Mouse (Mus musculus) midbrain, embryonic 14.5 days (tissue): ENCODE data around the gene Nfix. TPM values are rescaled to one million over a fixed set of nuclear protein-coding genes. Genes with fewer than 3 reads are reported as not detected.

Experiments used
- ATAC-seq: fragments of 200-750 bp; cut with Nextera tagmentation; 2 replicates; pipeline ENCODE4 v1.8.0; 2017; ENCODE audit warnings: moderate number of reproducible peaks, moderate library complexity; ENCODE audit not compliant: low FRiP score, low TSS enrichment
- DNase-seq: peaks from one replicate; pipeline ENCODE4 v3.0.0-alpha.2; 2015
- H3K27ac ChIP-seq: fragments of 300-500 bp; sonication (generic); replicated peaks from 2 replicates; pipeline ENCODE4 v1.5.1; 2014; ENCODE audit warnings: mild to moderate bottlenecking, low read depth, low read length, moderate library complexity
- H3K27me3 ChIP-seq: fragments of 300-500 bp; sonication (generic); 2 replicates; pipeline ENCODE4 v1.6.1; 2014; ENCODE audit warnings: low read length, control low read depth, mixed read lengths; ENCODE audit not compliant: control insufficient read depth, insufficient read depth
- H3K36me3 ChIP-seq: fragments of 300-500 bp; sonication (generic); 2 replicates; pipeline ENCODE4 v1.6.1; 2014; ENCODE audit warnings: low read length, control low read depth; ENCODE audit not compliant: control insufficient read depth, insufficient read depth
- H3K4me1 ChIP-seq: fragments of 300-500 bp; sonication (generic); 2 replicates; pipeline ENCODE4 v1.6.1; 2014; ENCODE audit warnings: mild to moderate bottlenecking, antibody characterized with exemption, low read length, control low read depth; ENCODE audit not compliant: control insufficient read depth, insufficient read depth
- H3K4me2 ChIP-seq: fragments of 300-500 bp; sonication (generic); 2 replicates; pipeline ENCODE4 v1.6.1; 2014; ENCODE audit warnings: mild to moderate bottlenecking, low read length, moderate library complexity
- H3K4me3 ChIP-seq: fragments of 300-500 bp; sonication (generic); replicated peaks from 2 replicates; pipeline ENCODE4 v1.5.1; 2014; ENCODE audit warnings: low read depth, low read length
- H3K9ac ChIP-seq: fragments of 300-500 bp; sonication (generic); replicated peaks from 2 replicates; pipeline ENCODE4 v1.6.1; 2014; ENCODE audit warnings: mild to moderate bottlenecking, low read length, moderate library complexity
- H3K9me3 ChIP-seq: fragments of 300-500 bp; sonication (generic); 2 replicates; pipeline ENCODE4 v1.6.1; 2016; ENCODE audit warnings: low read length, control low read depth, mixed read lengths; ENCODE audit not compliant: control insufficient read depth
- WGBS: fragments of 180-500 bp; shearing (Covaris S2); extraction: QIAGEN DNeasy Blood & Tissue Kit; methylation state at CpG from one replicate; pipeline ENCODE4 v1.1.7; 2014; 5-methylcytosine and 5-hydroxymethylcytosine counted together
- polyA plus RNA-seq: library from polyadenylated mRNA; unstranded; fragments of >200 nt; fragmentation: Nextera tagmentation; extraction: Ambion mirVana; gene quantifications from 2 replicates; pipeline ENCODE4 v1.2.1, GENCODE M21; 2014

Gene Nfix
- 45.9 and 49.8 TPM in 2 replicates for polyA plus RNA-seq

DNA sequence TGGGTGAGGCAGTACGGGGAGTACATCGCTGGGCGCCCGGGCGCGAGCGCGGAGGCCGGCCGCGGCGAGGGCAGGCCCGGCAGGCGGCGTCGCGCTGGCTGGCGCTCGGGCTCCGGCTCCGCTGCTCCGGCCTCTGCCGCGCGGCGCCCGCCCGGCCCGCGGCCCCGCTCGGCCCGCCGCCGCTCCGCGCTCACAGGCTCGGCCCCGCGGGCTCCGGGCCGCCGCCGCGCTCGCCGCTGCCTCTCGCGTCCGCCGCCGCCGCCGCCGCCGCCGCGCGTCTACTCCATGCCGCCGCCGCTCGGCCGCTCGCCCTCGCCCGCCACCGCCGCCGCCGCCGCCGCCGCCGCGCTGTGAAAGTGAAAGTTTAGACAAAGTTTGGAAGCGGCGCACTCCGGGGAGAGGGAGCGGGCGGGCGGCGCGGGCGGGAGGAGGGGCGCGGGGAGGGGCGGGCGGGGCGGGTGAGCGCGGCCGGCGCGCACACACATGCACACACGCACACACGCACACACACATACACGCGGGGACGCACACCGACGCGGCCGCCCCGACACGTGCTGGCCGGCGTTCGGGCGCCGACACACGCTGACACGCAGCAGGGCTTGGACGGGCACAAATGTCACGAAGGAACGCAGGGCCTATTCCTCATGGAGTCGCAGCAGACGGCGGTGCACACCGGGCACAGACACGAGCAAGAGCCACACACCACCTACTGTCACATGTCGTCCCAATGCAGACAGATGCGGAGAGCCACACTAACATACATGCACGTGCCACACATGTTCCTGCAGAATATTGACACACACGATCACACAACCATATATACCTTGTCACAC, at the start of gene Nfix:
TSS of gene Nfix (minus strand) at position 346 of the 833 bp plus-strand sequence.
- H3K27me3 ChIP-seq, result peaks cover 70% of the 10 kb centered on the region
- WGBS, result 1% methylated on average over 104 of the region's 125 CpGs
- ATAC-seq (peak; percentile 32; the same call in 1 of the 2 replicates), DNase-seq (peak; percentile 73)
- peak within 1 kb of the TSS; percentile 97 for H3K4me2 ChIP-seq
- H3K9me3 ChIP-seq, result no peaks in the 10 kb centered on the region
- peak within 1 kb of the TSS; percentile 71 for H3K9ac ChIP-seq
- H3K27ac ChIP-seq, result peak within 1 kb of the TSS; percentile 79
- H3K4me1 ChIP-seq, result 0 out of 2 replicates have a peak, but pooled peaks cover 6% of the 10 kb centered on the region
- H3K36me3 ChIP-seq, result 0 out of 2 replicates have a peak, but pooled peaks cover 3% of the 10 kb centered on the region
- H3K4me3 ChIP-seq, result peak within 1 kb of the TSS; percentile 41

DNA sequence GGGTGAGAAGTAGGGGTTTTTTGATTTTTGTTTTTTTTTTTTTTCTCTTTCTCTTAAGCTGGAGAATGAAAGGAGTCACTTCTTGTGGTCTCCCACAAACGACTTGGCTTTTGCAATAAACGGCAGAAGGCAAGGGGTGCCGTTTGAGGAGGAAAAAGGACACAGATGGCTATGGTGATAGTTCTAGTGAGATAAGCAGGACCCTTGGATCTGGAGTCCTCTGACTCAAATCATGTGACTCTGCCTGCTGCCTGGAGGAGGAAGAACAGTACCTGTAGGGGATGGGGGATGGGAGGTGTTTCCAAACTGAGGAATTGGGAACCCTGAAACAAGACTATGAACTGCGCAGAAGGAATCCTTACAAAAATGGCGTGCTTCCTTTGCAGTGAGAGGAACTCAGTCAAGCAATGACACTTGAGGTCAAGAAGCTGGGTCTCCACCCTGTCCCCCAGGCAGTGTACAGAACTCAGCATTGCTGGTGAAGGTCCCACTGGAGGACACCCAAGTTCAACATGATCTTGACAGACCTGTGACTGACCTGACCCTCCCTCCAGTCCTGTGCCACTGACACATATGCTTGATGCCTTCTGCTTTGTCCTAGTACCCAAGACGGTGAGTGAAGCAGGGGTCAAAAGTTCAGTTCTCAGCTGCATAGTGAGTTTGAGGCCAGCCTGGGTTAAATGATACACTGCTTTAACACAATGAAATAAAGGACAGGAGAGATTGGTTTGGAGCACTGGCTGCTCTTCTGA, 47.7 kb upstream of the Nfix start:
- DNase-seq, result no peak
- 57% methylated on average over 6 of the region's 6 CpGs for WGBS
- ATAC-seq, result no peak
- Histone ChIP-seq H3K4me1 (peaks cover 22% of the 10 kb centered on the region), H3K4me2 (peak overlapping the region; percentile 77), H3K27me3 (no peaks in the 10 kb centered on the region), H3K9me3 (no peaks in the 10 kb centered on the region), H3K27ac (peak overlapping the region; percentile 82), H3K36me3 (peaks cover 26% of the 10 kb centered on the region), H3K4me3 (peak overlapping the region; percentile 97), H3K9ac (peak overlapping the region; percentile 70)

DNA sequence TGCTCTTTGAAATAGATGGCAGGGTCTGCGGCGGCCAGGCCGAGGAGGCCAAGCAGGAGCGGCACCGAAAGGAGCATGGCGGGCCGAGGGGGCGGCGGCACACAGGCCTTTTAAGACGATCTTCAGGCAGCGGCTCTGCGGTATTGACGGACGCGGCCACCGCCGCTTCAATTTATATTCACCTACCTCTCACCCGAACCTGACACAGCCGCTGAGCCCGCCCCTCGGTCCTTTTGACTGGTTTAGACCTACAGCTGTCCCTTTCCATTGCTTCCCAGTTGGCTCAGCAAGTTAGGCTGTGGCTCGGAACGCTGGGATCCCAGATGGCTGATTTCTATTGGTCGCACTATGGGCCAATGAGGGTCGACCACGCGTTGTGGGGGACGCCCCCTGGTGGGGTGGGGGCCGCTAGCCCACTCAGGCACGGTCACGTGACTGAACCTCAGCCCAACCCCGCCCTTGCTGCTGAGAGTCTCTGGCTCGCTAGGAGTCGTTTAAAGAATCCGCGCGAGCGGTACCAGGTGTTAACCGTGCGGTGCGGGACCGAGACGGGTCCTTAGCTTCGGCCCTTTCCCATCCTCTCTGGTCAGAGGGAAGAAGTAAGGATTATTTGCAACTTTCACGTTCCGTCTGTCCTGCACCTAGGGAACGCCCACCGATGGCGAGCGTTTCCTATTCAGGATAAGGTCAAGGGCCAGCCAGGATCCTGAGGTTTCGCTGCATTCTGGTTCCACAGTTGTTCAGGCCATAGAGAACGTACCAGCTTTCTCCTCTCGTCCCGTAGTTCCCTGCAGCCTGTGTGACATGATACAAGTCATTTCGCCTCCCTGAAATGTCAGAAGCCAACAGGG, 46.8 kb upstream of the Nfix start, which contains the start of gene Calr:
TSS of gene Calr (minus strand) at position 213 of the 851 bp plus-strand sequence.
- Histone ChIP-seq H3K27ac (peak within 1 kb of the TSS; percentile 88), H3K4me1 (peaks cover 22% of the 10 kb centered on the region), H3K4me3 (peak within 1 kb of the TSS; percentile 97), H3K4me2 (peak within 1 kb of the TSS; percentile 89), H3K36me3 (peaks cover 35% of the 10 kb centered on the region), H3K27me3 (no peaks in the 10 kb centered on the region), H3K9me3 (no peaks in the 10 kb centered on the region), H3K9ac (peak within 1 kb of the TSS; percentile 95)
- WGBS, result under 1% methylated on average over 55 of the region's 55 CpGs
- peak; percentile 99 for ATAC-seq
- DNase-seq, result peak; percentile 100

DNA sequence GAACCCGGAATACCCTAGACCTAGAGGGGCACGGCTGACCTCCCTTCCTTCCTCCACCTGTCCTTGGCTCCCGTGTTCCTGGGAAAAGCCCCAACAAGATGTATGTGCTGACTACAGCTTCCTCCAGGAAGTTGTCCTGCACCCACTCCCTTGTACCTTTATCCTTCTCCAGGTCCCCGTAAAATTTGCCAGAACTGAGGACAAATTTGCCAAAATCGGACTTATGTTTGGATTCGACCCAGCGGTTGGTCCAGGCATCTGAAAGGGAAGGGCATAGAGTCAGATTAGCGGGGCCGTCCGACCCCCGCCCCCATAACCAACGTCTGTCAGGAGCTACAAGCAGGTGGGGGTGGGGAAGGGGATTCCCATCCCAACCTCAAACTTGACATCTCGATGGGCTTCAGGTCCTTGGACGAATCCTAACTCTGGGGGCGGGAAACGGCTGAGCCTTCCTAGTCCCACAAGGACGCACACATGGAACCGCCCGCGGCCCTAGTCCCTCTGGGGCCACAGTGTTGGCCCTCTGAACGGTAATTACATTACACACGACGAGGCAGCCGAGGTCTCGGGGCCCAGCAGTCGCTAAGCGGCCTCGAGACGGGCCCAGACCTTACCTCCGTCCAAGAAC, 46.1 kb upstream of the Nfix start:
- under 1% methylated on average over 30 of the region's 30 CpGs for WGBS
- Histone ChIP-seq H3K9ac (peak overlapping the region; percentile 95), H3K27ac (peak overlapping the region; percentile 88), H3K4me1 (peaks cover 22% of the 10 kb centered on the region), H3K27me3 (no peaks in the 10 kb centered on the region), H3K9me3 (no peaks in the 10 kb centered on the region), H3K4me3 (peak overlapping the region; percentile 97), H3K36me3 (peaks cover 42% of the 10 kb centered on the region), H3K4me2 (peak overlapping the region; percentile 89)
- ATAC-seq, result peak; percentile 36; the same call in 1 of the 2 replicates
- no peak for DNase-seq

DNA sequence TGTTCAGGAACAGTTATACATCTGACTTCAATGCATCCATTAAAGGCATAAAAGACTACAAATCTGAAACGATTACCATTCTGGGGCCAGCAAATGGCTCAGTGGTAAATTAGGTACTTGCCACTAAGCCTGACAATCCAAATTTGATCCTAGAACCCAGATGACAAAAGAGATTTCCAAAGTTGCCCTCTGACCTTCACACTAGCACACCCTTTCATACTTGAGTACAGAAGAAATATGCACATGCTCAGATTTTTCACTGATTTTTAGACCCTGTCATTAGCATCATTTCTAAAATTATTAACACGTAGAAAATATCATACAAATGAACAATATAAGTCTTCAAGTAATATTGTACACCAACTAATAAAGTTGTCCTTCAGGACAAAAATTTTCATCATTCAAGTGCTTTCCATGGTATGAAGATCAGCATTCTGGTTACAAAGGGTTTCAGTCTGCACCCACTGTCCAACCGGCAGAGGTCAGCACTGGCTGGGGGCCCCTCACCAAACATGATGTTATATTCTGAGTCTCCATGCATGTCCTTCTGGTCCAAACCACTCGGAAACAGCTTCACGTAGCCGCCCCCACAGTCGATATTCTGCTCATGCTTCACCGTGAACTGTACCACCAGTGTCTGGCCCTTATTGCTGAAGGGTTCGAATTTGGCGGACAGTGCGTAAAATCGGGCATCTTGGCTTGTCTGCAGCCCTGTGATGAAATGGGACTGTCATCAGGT, 45.4 kb upstream of the Nfix start:
- Histone ChIP-seq H3K36me3 (peaks cover 42% of the 10 kb centered on the region), H3K9ac (peak overlapping the region; percentile 95), H3K4me1 (peaks cover 22% of the 10 kb centered on the region), H3K27ac (peak overlapping the region; percentile 66), H3K9me3 (no peaks in the 10 kb centered on the region), H3K27me3 (no peaks in the 10 kb centered on the region), H3K4me3 (peak overlapping the region; percentile 97), H3K4me2 (peak overlapping the region; percentile 89)
- DNase-seq, result peak; percentile 64
- no peak for ATAC-seq
- 16% methylated on average over 12 of the region's 12 CpGs for WGBS

DNA sequence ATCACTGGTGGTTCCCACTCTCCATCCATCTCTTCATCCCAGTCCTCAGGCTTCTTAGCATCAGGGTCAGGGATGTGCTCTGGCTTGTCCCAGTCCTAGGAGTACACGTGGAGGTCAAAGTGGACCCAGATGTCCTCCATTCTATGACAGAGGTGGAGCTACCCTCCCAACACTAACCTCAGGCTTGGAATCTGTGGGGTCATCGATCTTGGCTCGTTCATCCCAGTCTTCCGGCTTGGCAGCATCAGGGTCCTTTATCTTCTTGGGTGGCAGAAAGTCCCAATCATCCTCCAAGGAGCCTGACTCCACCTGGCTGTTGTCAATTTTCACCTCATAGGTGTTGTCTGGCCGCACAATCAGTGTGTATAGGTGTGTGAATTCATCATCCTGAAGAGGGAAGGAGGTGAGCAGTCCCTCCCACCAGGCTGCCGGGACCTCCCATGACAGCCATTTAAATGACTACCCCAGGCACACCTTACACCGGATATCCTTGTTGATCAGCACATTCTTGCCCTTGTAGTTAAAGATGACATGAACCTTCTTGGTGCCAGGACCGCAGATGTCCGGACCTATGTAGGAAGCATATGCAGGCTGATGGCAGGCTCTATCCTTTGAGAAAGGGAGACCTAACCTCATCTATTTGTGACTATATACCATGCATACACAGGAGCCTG, 44.4 kb upstream of the Nfix start:
- Histone ChIP-seq H3K27ac (no peak overlapping the region), H3K4me2 (peak overlapping the region; percentile 89), H3K4me3 (peak overlapping the region; percentile 97), H3K4me1 (peaks cover 25% of the 10 kb centered on the region), H3K9me3 (no peaks in the 10 kb centered on the region), H3K9ac (peak overlapping the region; percentile 95; the same call in 1 of the 2 replicates), H3K27me3 (no peaks in the 10 kb centered on the region), H3K36me3 (peaks cover 42% of the 10 kb centered on the region)
- 93% methylated on average over 9 of the region's 9 CpGs for WGBS
- ATAC-seq, result no peak
- no peak for DNase-seq

DNA sequence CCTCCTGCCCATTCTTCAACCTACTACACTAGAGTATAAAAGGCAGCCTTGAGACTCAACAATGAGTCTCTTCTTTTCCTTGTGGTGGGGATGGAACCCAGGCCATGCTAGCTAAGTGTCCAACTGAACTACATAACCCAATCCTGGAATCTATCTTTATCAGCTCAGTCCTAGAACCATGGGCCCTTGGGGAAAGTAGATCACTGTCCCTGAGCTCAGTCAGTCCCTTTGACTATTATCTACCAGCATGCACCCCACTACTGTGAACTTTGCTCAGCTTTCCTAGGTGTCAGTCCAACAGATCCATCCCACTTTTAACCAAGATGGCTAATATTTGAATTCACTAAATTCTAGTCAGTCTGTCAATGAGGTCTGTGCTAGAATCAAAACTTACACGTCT, 41.4 kb upstream of the Nfix start:
- no peak for DNase-seq
- no peak overlapping the region for H3K4me3 ChIP-seq
- H3K9me3 ChIP-seq, result no peaks in the 10 kb centered on the region
- no peak overlapping the region for H3K9ac ChIP-seq
- H3K27me3 ChIP-seq, result no peaks in the 10 kb centered on the region
- WGBS, result 82% methylated on average over 1 of the region's 1 CpGs
- no peak overlapping the region for H3K4me2 ChIP-seq
- ATAC-seq, result no peak
- peaks cover 61% of the 10 kb centered on the region for H3K36me3 ChIP-seq
- peaks cover 21% of the 10 kb centered on the region for H3K4me1 ChIP-seq
- H3K27ac ChIP-seq, result no peak overlapping the region
